Mouse (Mus musculus): ENCODE results near the gene Cic. TPM values are rescaled to one million over a fixed set of nuclear protein-coding genes. Genes with fewer than 3 reads are reported as not detected.
"Not testable (repeated sequence)": the region's sequence is repeated elsewhere in the genome, so short reads cannot be mapped to it uniquely, and the experiment has no call there.

The Cic gene
- total RNA-seq, 2 experiments from 2014 or later, result 211 to 223 TPM

DNA sequence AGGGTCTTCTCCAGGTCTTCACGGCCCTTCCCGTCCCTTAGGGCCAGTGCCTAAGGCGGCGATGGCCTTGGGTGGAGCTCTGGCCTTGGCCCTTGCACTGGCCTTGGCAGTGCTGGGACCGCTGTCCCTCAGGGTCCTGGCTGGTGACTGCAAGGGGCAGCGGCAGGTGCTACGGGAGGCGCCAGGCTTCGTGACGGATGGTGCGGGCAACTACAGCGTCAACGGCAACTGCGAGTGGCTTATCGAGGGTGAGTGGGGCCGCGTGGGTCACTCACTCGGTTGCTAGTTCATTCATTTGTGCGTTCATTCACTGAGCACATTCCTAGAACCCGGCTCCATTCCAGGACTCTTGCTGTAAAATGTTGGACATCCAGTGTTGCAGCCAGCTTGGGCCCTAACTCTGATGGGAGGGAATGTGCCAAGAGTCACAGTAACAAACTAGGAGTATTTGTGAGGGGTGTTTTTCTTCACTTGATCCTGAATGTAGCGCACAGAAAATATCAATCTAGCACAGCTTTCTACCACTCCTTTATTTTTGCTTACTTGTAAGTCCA, 50.0 kb downstream of the Cic start:
- intact Hi-C loops (cut with DNase I), result no loop called here
- no peak for DNase-seq (ENCODE audit: low spot score in 2 of 2)

DNA sequence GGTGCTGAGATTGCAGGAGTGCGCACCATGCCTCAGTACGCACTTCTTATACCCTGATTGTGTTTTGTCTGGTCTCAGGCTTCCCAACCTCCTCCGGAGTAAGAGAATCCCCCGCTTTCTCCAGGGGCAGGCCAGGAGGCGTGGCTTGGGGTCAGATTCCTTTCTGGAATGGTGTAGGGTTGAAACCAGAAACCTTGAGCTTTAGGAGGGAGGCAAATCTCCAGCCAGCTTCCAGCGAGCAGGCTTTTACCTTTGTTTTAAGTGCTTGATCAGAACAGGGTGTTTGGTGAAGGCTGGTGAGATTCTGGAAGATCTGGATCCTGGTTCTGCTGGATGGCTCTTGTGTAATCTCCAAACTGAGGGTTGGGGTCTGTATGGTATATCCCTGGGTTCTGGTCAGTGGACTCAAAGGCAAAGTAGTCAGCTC, 54.6 kb downstream of the Cic start:
- no peak for DNase-seq (ENCODE audit: low spot score in 2 of 2)
- intact Hi-C loops (cut with DNase I), result no loop called here

- no peak for DNase-seq (ENCODE audit: low spot score in 2 of 2)
- intact Hi-C loops (cut with DNase I), result no loop called here
Observed at GRCm38 (mm10) chr7:25323219-25323618, 55.7 kb downstream of the Cic start.

GRCm38 (mm10) chr7:25325431-25325830, 57.9 kb downstream of the Cic start:
- DNase-seq (ENCODE audit: low spot score in 2 of 2); intact Hi-C loops (cut with DNase I): not testable (repeated sequence)

DNA sequence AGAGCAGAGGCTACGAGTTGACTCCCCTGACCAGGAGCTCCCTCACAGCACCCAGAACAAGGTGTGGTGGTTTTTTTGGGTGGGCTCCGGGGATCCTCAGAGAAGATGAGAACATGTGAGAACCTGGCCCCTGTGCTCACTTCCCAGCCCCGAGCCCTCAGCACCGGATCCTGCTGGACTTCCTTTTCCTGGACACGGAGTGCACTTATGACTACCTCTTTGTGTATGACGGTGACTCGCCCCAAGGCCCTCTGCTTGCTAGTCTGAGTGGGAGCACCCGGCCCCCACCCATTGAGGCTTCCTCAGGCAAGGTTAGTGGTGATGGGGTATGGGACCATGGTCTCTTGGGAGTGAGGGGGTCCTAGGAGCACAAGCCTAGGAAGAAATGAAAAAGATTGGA, 58.7 kb downstream of the Cic start:
- intact Hi-C loops (cut with DNase I), result no loop called here
- no peak for DNase-seq (ENCODE audit: low spot score in 2 of 2)

DNA sequence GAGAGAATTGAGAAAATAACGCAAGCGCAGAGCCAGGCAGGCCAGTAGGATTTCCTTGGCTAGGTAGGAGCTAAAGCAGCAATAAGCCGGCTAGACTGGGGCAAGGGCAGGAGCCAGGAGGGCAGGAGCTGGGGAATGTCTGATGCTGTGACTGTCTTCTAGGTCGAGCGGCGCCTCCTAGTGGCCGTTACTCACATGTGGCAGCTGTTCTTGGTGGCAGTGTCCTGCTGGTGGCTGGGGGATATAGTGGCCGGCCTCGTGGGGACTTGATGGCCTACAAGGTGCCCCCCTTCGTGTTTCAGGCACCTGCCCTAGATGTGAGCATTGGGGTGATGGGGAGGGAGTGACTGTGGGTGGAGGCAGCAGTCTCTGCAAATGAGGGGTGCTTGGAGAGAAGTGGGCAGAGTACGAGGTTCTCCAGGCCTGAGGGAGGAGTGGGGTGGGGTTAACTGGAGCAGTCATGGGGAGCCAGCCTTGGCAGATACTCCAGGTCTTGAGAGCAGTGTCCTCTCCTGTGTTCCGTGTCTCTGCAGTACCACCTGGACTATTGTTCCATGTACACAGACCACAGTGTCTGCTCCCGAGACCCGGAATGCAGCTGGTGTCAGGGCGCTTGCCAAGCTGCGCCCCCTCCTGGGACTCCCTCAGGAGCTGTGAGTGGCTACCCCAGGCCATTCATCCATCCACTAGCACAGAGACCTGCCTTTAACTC, 66.2 kb downstream of the Cic start:
- peak; percentile 57 to 67 for DNase-seq (ENCODE audit: low spot score in 2 of 2)
- intact Hi-C loops (cut with DNase I), result no loop called here

GRCm38 (mm10) chr7:25334472-25334871, 67.0 kb downstream of the Cic start:
- no peak for DNase-seq (ENCODE audit: low spot score in 2 of 2)
- intact Hi-C loops (cut with DNase I), result no loop called here

- no peak for DNase-seq (ENCODE audit: low spot score in 2 of 2)
- intact Hi-C loops (cut with DNase I), result no loop called here
Observed at GRCm38 (mm10) chr7:25339329-25339728, 71.8 kb downstream of the Cic start.

DNA sequence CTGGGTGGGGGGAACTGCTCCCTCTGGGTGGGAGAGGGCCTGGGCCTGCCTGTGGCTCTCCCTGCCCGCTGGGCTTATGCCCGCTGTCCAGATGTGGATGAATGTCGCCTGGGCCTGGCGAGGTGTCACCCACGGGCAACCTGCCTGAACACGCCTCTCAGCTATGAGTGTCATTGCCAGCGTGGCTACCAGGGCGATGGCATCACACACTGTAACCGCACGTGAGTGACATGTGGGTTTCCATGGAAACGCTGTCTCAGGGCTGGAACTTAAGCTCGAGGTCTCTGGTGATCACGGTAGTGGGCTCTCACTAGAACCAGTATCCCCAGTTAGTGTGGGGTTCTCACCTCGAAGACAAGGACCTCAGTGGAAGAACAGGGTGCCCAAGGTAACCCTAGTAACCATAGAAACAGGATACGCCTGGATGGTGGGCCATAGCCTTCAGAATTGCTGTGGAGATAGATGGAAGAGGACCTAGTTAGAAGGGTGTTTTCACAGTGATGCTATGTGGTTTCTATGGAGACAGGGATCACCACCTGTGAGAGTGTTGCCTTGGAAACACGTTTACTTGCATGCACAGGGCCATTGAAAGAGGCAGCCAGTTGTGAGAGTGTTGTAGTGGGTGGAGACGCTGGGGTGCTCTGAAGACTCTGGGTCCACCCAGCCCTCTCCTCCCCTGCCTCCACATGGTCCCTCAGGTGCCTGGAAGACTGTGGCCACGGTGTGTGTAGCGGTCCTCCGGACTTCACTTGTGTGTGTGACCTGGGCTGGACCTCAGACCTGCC, 73.7 kb downstream of the Cic start:
- intact Hi-C loops (cut with DNase I), result no loop called here
- peak; percentile 59 to 74 for DNase-seq (ENCODE audit: low spot score in 2 of 2)

Small RNA genes lying within 50 kb of the gene (microRNA-seq; reads per million reads assigned to microRNA genes)
- gene Mir7048, result 0 to 2.0 reads per million in 2 experiments

Other genes with a start within 250 kb of the Cic start
- 100 to 1,000 TPM; 215 to 242 TPM for gene Grik5, start 195.4 kb upstream of the Cic start, total RNA-seq (2021)
- gene Zfp574, start 195.1 kb upstream of the Cic start, total RNA-seq (2021), result 10 to 100 TPM; 31.4 to 37.0 TPM
- 10 to 100 TPM; 11.8 to 13.7 TPM for gene Pou2f2, start 88.0 kb upstream of the Cic start, total RNA-seq (2021)
- gene Dedd2, start 47.1 kb upstream of the Cic start, total RNA-seq (2021), result 10 to 100 TPM; 24.1 to 25.4 TPM
- 10 to 100 TPM in 1 of 2 experiments, 1 to 10 TPM in 1; 10.0 to 11.1 TPM for gene Zfp526, start 46.3 kb upstream of the Cic start, total RNA-seq (2021)
- 100 to 1,000 TPM; 213 to 224 TPM for gene Gsk3a, start 29.9 kb upstream of the Cic start, total RNA-seq (2021)
- 10 to 100 TPM; 65.1 to 75.6 TPM for gene Erf, start 16.9 kb upstream of the Cic start, total RNA-seq (2021)
- gene Pafah1b3, start 30.3 kb downstream of the Cic start, total RNA-seq (2021), result 10 to 100 TPM; 26.7 to 28.0 TPM
- not detected for gene Prr19, start 33.7 kb downstream of the Cic start, total RNA-seq (2021)
- 10 to 100 TPM; 47.8 to 55.1 TPM for gene Tmem145, start 38.4 kb downstream of the Cic start, total RNA-seq (2021)
- 100 to 1,000 TPM in 1 of 2 experiments, 10 to 100 TPM in 1; 99.2 to 105 TPM for gene Megf8, start 49.5 kb downstream of the Cic start, total RNA-seq (2021)
- gene Cnfn, start 102.0 kb downstream of the Cic start, total RNA-seq (2021), result not detected
- 1 to 10 TPM; 5.4 to 6.4 TPM for gene Lipe, start 131.0 kb downstream of the Cic start, total RNA-seq (2021)
- gene Cxcl17, start 145.2 kb downstream of the Cic start, total RNA-seq (2021), result not detected
- gene Ceacam1, start 209.9 kb downstream of the Cic start, total RNA-seq (2021), result 1 to 10 TPM; 2.2 to 2.7 TPM

Measured in left cerebral cortex, postnatal 25 days (tissue).